Mouse (Mus musculus) bone marrow macrophage, adult 2 months (primary cell): ENCODE data around the gene Pdcd1.

ENCODE experiments used
- CTCF ChIP-seq: IDR thresholded peaks from 2 replicates; pipeline ENCODE4 v1.5.1; 2012; ENCODE audit warnings: low read depth, mild to moderate bottlenecking, low read length, moderate library complexity
- POLR2A ChIP-seq: IDR thresholded peaks from 2 replicates; pipeline ENCODE4 v1.6.1; 2012; ENCODE audit warnings: mild to moderate bottlenecking, low read depth, low read length, borderline replicate concordance

- TF ChIP-seq POLR2A (no peak), CTCF (no peak)
Observed at GRCm38 (mm10) chr1:94040391-94040790, 12.0 kb downstream of the Pdcd1 start.
